Mouse (Mus musculus) megakaryocyte progenitor cell, adult 5-6 weeks (primary cell): ENCODE results near the gene Ahr. TPM values are rescaled to one million over a fixed set of nuclear protein-coding genes. Genes with fewer than 3 reads are reported as not detected.
A peak's percentile ranks its signal among the peaks of the same experiment; 100 is the strongest.

Experiments used
- ATAC-seq: replicated peaks from 2 replicates; pipeline ENCODE4 v1.8.0; 2016; ENCODE audit warnings: mild to moderate bottlenecking, moderate TSS enrichment, inconsistent platforms; ENCODE audit not compliant: poor library complexity
- total RNA-seq, 2 experiments: library from RNA; stranded (forward) in 1 of 2; stranded (reverse) in 1 of 2; fragments of 157-497, 149-512 nt in 1 of 2; fragments of 200-1000 nt in 1 of 2; gene quantifications; 2 replicates each; pipeline versions ENCODE4 v1.2.3 to v1.2.4; 2015 to 2017

The Ahr gene
- total RNA-seq, 2 experiments from 2014 or later, result 1.2 to 2.6 TPM

DNA sequence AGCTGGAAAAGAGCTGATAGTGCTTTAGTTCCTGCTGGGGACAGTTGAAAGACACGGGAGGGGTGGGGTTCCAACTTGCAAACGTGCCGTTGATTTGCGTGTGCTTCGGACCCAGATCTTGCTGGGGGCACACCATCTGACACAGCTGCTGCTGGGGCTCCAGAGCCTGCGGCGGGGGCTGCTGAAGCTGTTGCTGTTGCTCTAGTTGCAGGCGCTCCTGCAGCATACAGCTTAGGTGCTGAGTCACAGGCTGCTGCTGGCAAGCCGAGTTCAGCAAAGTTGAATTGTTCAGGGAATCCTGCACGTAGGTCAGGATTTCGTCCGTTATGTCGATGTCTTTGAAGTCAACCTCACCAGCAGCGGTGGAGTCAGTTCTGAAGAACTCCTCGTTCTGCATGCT lies 30.8 kb downstream of the Ahr start:
- ATAC-seq, result no peak

GRCm38 (mm10) chr12:35503586-35503985 lies 31.3 kb downstream of the Ahr start:
- peak; percentile 52; the same call in 1 of the 2 replicates for ATAC-seq

GRCm38 (mm10) chr12:35501476-35501875 lies 33.4 kb downstream of the Ahr start:
- ATAC-seq, result no peak

DNA sequence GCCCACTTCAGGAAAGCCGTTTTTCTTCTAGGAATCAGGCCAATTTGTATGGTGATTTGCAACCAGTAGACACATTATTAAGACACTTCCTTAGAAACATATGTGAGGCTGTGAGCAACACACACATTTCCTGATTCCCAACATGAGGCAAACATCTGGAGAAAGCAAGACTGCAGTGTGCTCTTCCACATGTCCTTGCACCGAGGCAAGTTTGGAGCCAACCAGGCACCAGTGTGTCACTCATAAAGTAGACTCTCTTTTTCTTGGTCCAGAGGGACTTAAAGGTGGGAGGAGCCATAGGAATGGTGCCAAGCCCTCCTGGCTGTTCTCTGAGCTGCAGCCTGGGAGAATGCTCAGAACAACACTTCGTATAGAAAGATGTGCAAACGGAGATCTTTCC lies 39.6 kb downstream of the Ahr start:
- ATAC-seq, result no peak

- ATAC-seq, result peak; percentile 57
Observed at GRCm38 (mm10) chr12:35480764-35481163, 54.1 kb downstream of the Ahr start.

GRCm38 (mm10) chr12:35478906-35479305 lies 55.9 kb downstream of the Ahr start:
- no peak for ATAC-seq

DNA sequence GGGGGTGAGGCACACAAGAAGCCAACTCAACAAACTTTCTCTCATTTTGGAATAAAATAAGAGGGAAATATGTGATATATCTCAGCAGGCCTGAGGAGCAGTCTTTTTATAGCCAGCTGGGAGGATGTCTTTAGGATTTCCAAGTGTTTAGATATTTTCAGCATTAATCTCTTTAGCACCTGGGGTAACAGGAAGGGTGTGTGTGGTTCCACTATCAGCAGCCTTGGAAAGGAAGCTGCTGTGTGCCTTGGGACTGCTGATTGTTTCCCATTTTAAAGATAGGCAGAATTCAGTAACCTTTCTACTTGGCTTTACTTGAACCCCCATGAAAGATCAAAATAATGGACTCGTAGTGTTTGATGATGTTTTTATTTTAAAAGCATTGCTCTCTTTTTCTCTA lies 71.4 kb downstream of the Ahr start:
- ATAC-seq, result peak; percentile 65

- peak; percentile 58 for ATAC-seq
Observed at GRCm38 (mm10) chr12:35462667-35463066, 72.2 kb downstream of the Ahr start.

GRCm38 (mm10) chr12:35459662-35460061 lies 75.2 kb downstream of the Ahr start:
- ATAC-seq, result no peak
